Mouse (Mus musculus) stomach, postnatal 0 days (tissue): ENCODE data around the gene Fundc2. TPM values are rescaled to one million over a fixed set of nuclear protein-coding genes. Genes with fewer than 3 reads are reported as not detected.

Experiments used
- ATAC-seq: fragments of 200-750 bp; cut with Nextera tagmentation; 2 replicates; pipeline ENCODE4 v1.8.0; 2017; ENCODE audit not compliant: low FRiP score, low TSS enrichment
- DNase-seq: peaks from one replicate; pipeline ENCODE4 v3.0.0-alpha.2; 2016; ENCODE audit warnings: low spot score
- H3K27ac ChIP-seq: fragments of 300-500 bp; sonication (generic); replicated peaks from 2 replicates; pipeline ENCODE4 v1.5.1; 2014; ENCODE audit warnings: mild to moderate bottlenecking, control low read depth
- H3K27me3 ChIP-seq: fragments of 300-500 bp; sonication (generic); 2 replicates; pipeline ENCODE4 v1.6.1; 2014; ENCODE audit warnings: low read length; ENCODE audit not compliant: control insufficient read depth, insufficient read depth
- H3K36me3 ChIP-seq: fragments of 300-500 bp; sonication (generic); 2 replicates; pipeline ENCODE4 v1.6.1; 2014; ENCODE audit warnings: low read length, mixed read lengths; ENCODE audit not compliant: control insufficient read depth, insufficient read depth
- H3K4me1 ChIP-seq: fragments of 300-500 bp; sonication (generic); replicated peaks from 2 replicates; pipeline ENCODE4 v1.6.1; 2014; ENCODE audit warnings: antibody characterized with exemption; ENCODE audit not compliant: control insufficient read depth, insufficient read depth
- H3K4me2 ChIP-seq: fragments of 300-500 bp; sonication (generic); replicated peaks from 2 replicates; pipeline ENCODE4 v1.6.1; 2014; ENCODE audit warnings: low read depth, mild to moderate bottlenecking, control low read depth, moderate library complexity
- H3K4me3 ChIP-seq: fragments of 300-500 bp; sonication (generic); 2 replicates; pipeline ENCODE4 v1.5.1; 2014; ENCODE audit warnings: low read depth, low read length, control low read depth
- H3K9ac ChIP-seq: fragments of 300-500 bp; sonication (generic); 2 replicates; pipeline ENCODE4 v1.6.1; 2014; ENCODE audit warnings: mild to moderate bottlenecking, low read length, control low read depth, mixed read lengths
- H3K9me3 ChIP-seq: fragments of 300-500 bp; sonication (generic); 2 replicates; pipeline ENCODE4 v1.6.1; 2016; ENCODE audit warnings: low read length; ENCODE audit not compliant: control insufficient read depth
- CTCF ChIP-seq: IDR thresholded peaks from 2 replicates; pipeline ENCODE4 v1.5.1; 2016; ENCODE audit warnings: antibody characterized with exemption, low read depth, mild to moderate bottlenecking, moderate library complexity
- EP300 ChIP-seq: optimal IDR thresholded peaks from 2 replicates; pipeline ENCODE3; 2016; ENCODE audit warnings: antibody characterized with exemption
- WGBS: fragments of 180-500 bp; shearing (Covaris S2); extraction: QIAGEN DNeasy Blood & Tissue Kit; methylation state at CpG from one replicate; pipeline ENCODE4 v1.1.7; 2014; 5-methylcytosine and 5-hydroxymethylcytosine counted together
- polyA plus RNA-seq: library from polyadenylated mRNA; unstranded; fragments of >200 nt; fragmentation: Nextera tagmentation; extraction: Ambion mirVana; gene quantifications from 2 replicates; pipeline ENCODE4 v1.2.1, GENCODE M21; 2015

Gene Fundc2
- polyA plus RNA-seq, result 51.3 and 54.8 TPM in 2 replicates

DNA sequence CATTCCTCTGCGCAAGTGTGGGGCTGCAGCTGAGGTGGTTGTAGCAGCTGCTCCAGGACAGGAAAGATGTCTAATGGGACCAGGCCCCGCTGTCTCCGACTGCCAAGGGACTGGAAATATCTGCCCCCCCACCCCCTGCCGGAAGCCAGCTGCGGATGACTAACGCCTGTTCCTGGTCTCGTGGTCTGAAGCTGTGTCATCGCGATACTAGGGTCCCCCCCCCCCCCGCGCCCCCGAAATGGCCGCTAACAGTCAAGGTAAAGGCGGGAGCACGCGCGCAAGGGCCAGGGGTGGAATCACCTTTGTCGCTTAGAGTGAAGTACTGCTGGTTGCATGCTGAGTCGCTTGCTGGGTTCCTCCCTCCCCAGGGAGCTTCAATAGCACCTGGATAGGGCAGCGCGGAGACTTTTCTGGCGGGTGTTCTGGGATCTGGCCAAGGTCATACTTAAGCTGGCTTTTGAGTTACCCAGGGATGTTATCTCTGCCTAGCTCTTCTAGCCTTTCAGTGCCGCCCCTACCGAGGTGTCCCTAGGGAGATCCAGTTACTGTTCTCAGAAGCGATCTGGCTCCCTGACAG lies at the start of gene Fundc2, which contains the start of gene F8:
Fundc2 (plus strand) TSS at position 205 of the 577 bp plus-strand sequence.
F8 (minus strand) TSS at position 421 of the 577 bp plus-strand sequence.
- no peaks in the 10 kb centered on the region; the same call in 1 of the 2 replicates for H3K36me3 ChIP-seq
- H3K27ac ChIP-seq, result peak within 1 kb of the TSS; percentile 82
- TF ChIP-seq CTCF, result no peak
- TF ChIP-seq EP300, result peak; percentile 70
- H3K4me3 ChIP-seq, result peak within 1 kb of the TSS; percentile 57
- peak within 1 kb of the TSS; percentile 67 for H3K9ac ChIP-seq
- 16% methylated on average over 18 of the region's 25 CpGs for WGBS
- H3K9me3 ChIP-seq, result no peaks in the 10 kb centered on the region
- H3K27me3 ChIP-seq, result no peaks in the 10 kb centered on the region
- peak within 1 kb of the TSS; percentile 51 for H3K4me2 ChIP-seq
- ATAC-seq (peak; percentile 97), DNase-seq (peak; percentile 87)
- no peaks in the 10 kb centered on the region for H3K4me1 ChIP-seq

DNA sequence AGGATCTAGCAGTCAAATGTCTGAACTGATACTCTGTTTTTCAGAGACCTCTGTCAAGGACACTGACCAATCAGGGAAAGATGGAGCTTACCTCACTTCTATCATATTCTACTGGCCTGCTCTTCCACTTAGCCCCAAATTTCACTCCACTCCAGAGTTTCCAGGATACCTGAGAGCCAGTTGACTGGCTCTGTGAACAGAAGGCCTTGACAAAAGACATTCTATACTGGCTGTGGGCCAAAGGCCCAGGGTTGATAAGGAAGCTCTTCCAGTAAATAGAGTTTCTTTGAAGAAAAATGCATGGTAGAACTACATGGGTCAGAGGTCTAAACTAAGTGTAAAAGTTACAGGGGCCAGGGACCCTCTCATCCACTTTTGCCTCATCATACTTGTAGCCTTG lies 12.0 kb upstream of the Fundc2 start:
- H3K36me3 ChIP-seq, result no peaks in the 10 kb centered on the region
- H3K4me3 ChIP-seq, result no peak overlapping the region

DNA sequence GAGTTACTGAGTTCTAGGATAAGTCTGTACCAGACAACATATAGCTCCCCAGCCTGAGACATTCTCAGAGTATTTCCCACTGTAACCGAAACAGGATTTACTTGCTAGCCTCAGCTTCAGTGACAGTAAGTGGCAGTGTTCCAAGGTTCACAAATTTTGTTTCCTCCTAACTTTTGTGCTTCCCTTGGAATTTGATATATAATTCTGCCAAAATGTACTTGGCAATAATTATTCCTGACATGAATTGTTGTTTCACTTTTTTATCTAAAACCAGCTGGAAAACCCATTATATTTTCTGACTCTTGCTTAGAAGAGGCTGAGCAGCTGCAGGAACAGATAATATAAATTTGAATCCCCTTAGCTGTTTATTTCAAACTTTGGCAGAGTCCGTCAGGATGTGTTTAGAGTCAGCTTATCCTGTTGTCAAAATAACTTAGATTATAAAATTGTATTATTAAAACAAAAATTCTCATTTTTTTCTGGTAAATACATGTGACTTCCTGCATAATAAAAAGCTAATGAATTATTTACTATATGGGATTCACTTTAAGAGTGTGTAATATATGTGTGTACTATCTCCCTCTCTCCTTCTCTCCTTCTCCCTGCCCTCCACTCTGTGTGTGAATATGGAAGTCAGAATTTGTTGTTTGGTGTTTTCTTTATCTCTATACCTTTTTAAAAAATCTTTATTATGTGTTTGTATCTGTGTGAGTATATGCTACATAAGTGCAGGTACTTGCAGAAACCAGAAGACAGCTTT lies 9.4 kb upstream of the Fundc2 start:
- no peak overlapping the region for H3K27ac ChIP-seq
- DNase-seq, result no peak

More for the DNA sequence above, 12.0 kb upstream of the Fundc2 start:
- Histone ChIP-seq H3K27ac (no peak overlapping the region), H3K9ac (no peak overlapping the region), H3K4me2 (no peak overlapping the region), H3K9me3 (no peaks in the 10 kb centered on the region), H3K27me3 (no peaks in the 10 kb centered on the region), H3K4me1 (no peaks in the 10 kb centered on the region)
- TF ChIP-seq CTCF (no peak), EP300 (no peak)
- ATAC-seq (no peak), DNase-seq (peak; percentile 13)

DNA sequence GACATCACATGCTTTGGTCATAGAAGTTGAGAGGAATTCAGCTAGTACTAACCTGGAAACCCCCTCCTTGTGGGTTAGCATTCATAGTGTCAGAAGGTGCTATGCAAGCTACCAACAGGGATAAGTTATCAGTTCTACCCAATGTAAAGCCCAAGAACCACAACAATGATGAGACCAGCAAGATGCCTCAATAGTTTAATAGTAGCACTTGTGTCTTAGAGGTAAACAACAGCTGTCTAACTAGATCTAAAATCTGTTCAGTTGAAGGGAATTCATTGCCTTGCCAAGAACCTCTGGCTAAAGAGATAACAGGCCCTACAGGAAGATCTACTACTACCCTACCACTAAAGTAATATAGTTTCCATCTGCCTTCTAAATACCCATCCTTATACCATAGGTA lies 5.4 kb upstream of the Fundc2 start:
- H3K4me1 ChIP-seq, result no peaks in the 10 kb centered on the region
- no peaks in the 10 kb centered on the region for H3K36me3 ChIP-seq
- H3K27ac ChIP-seq, result no peak overlapping the region
- TF ChIP-seq CTCF (no peak), EP300 (no peak)
- H3K4me3 ChIP-seq, result no peak overlapping the region
- H3K4me2 ChIP-seq, result no peak overlapping the region
- H3K9ac ChIP-seq, result no peak overlapping the region
- ATAC-seq, result no peak
- no peaks in the 10 kb centered on the region for H3K9me3 ChIP-seq
- DNase-seq, result no peak
- H3K27me3 ChIP-seq, result no peaks in the 10 kb centered on the region

More for the DNA sequence above, 9.4 kb upstream of the Fundc2 start:
- 37% methylated on average over 2 of the region's 2 CpGs for WGBS
- Histone ChIP-seq H3K36me3 (no peaks in the 10 kb centered on the region), H3K9me3 (no peaks in the 10 kb centered on the region), H3K4me2 (no peak overlapping the region), H3K4me1 (no peaks in the 10 kb centered on the region), H3K9ac (no peak overlapping the region), H3K4me3 (no peak overlapping the region), H3K27me3 (no peaks in the 10 kb centered on the region)
- no peak for ATAC-seq
- TF ChIP-seq CTCF, result no peak
- TF ChIP-seq EP300, result no peak

DNA sequence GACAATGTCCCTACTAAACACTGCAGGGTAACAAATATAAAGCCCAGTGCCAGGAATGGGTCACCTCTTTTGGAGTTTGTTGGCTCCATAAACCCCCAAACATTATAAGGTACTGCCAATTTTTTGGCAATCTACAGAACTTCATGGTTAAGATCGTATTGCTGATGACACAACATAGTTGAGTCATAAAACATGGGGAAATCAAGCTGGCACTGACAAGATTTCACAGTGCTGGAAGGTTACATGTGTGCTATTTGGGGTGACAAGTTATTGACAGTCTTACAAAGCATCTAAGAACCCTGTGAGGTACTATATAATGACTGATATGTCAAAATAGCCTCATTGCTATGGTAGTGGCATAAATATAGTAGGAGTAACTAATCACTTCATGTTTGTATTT lies 1.0 kb upstream of the Fundc2 start:
- H3K9me3 ChIP-seq, result no peaks in the 10 kb centered on the region
- 73% methylated on average over 1 of the region's 1 CpGs for WGBS
- H3K4me3 ChIP-seq, result no peak overlapping the region
- H3K4me2 ChIP-seq, result no peak overlapping the region
- DNase-seq, result no peak
- no peaks in the 10 kb centered on the region for H3K4me1 ChIP-seq
- TF ChIP-seq CTCF (no peak), EP300 (no peak)
- no peak for ATAC-seq
- H3K27me3 ChIP-seq, result no peaks in the 10 kb centered on the region
- no peaks in the 10 kb centered on the region for H3K36me3 ChIP-seq
- no peak overlapping the region for H3K27ac ChIP-seq
- H3K9ac ChIP-seq, result no peak overlapping the region

DNA sequence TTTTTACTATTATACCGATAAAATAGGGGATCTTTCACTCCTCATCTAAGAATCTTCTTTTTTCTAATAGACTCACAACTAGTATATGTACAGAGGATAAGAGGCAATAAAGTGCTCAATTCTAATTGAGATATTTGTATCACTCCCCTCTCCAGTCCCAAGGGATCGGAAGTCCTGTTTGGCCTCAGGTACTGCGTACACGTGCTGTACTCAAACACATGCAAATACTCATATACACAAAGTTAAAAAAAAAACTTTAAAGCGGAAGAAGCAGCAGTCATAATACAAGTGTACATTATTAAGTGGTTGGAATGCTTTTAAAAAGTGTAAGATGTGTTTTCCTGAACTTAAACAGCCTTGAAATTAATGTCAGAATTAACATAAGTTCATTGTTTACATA lies 500 bp upstream of the Fundc2 start:
- Histone ChIP-seq H3K4me1 (no peaks in the 10 kb centered on the region), H3K27ac (no peak overlapping the region), H3K9ac (no peak overlapping the region), H3K36me3 (no peaks in the 10 kb centered on the region), H3K4me2 (peak overlapping the region; percentile 51; the same call in 1 of the 2 replicates), H3K27me3 (no peaks in the 10 kb centered on the region), H3K4me3 (peak overlapping the region; percentile 57), H3K9me3 (no peaks in the 10 kb centered on the region)
- TF ChIP-seq CTCF (no peak), EP300 (no peak)
- no peak for ATAC-seq
- DNase-seq, result no peak
- 61% methylated on average over 5 of the region's 5 CpGs for WGBS
